Mouse (Mus musculus) midbrain, embryonic 16.5 days (tissue): ENCODE measurements around the gene Srl. TPM values are rescaled to one million over a fixed set of nuclear protein-coding genes. Genes with fewer than 3 reads are reported as not detected.
A peak's percentile ranks its signal among the peaks of the same experiment; 100 is the strongest.
"Not testable (repeated sequence)": the region's sequence is repeated elsewhere in the genome, so short reads cannot be mapped to it uniquely, and the experiment has no call there.

Experiments used
- ATAC-seq: fragments of 200-750 bp; cut with Nextera tagmentation; 2 replicates; pipeline ENCODE4 v1.8.0; 2017; ENCODE audit warnings: moderate TSS enrichment
- H3K27ac ChIP-seq: fragments of 300-500 bp; sonication (generic); 2 replicates; pipeline ENCODE4 v1.5.1; 2014; ENCODE audit warnings: mild to moderate bottlenecking, low read length, mixed read lengths
- H3K27me3 ChIP-seq: fragments of 300-500 bp; sonication (generic); 2 replicates; pipeline ENCODE4 v1.6.1; 2014; ENCODE audit warnings: low read depth, low read length, mixed read lengths; ENCODE audit not compliant: control insufficient read depth, insufficient read depth
- H3K36me3 ChIP-seq: fragments of 300-500 bp; sonication (generic); 2 replicates; pipeline ENCODE4 v1.6.1; 2014; ENCODE audit warnings: mild to moderate bottlenecking, low read length, moderate library complexity, mixed read lengths; ENCODE audit not compliant: control insufficient read depth, insufficient read depth
- H3K4me1 ChIP-seq: fragments of 300-500 bp; sonication (generic); 2 replicates; pipeline ENCODE4 v1.6.1; 2014; ENCODE audit warnings: mild to moderate bottlenecking, low read length, mixed read lengths; ENCODE audit not compliant: control insufficient read depth, insufficient read depth
- H3K4me2 ChIP-seq: fragments of 300-500 bp; sonication (generic); 2 replicates; pipeline ENCODE4 v1.6.1; 2014; ENCODE audit warnings: mild to moderate bottlenecking, low read length, mixed read lengths
- H3K4me3 ChIP-seq: fragments of 300-500 bp; sonication (generic); 2 replicates; pipeline ENCODE4 v1.5.1; 2014; ENCODE audit warnings: low read depth, mild to moderate bottlenecking, low read length, moderate library complexity, mixed read lengths
- H3K9ac ChIP-seq: fragments of 300-500 bp; sonication (generic); 2 replicates; pipeline ENCODE4 v1.6.1; 2014; ENCODE audit warnings: low read depth, low read length, mixed read lengths
- H3K9me3 ChIP-seq: fragments of 300-500 bp; sonication (generic); replicated peaks from 2 replicates; pipeline ENCODE4 v1.6.1; 2014; ENCODE audit warnings: mild to moderate bottlenecking, low read length, mixed read lengths; ENCODE audit not compliant: control insufficient read depth, poor library complexity, severe bottlenecking
- WGBS: fragments of 180-500 bp; shearing (Covaris S2); extraction: QIAGEN DNeasy Blood & Tissue Kit; methylation state at CpG from one replicate; pipeline ENCODE4 v1.1.7; 2014; 5-methylcytosine and 5-hydroxymethylcytosine counted together
- polyA plus RNA-seq: library from polyadenylated mRNA; unstranded; fragments of >200 nt; fragmentation: Nextera tagmentation; extraction: Ambion mirVana; gene quantifications from 2 replicates; pipeline ENCODE4 v1.2.1, GENCODE M21; 2015

Srl gene
- polyA plus RNA-seq, 1 experiment from 2014 or later: 23.0 TPM

- H3K27me3 ChIP-seq, H3K9me3 ChIP-seq, H3K36me3 ChIP-seq, H3K4me1 ChIP-seq, ATAC-seq: not testable (repeated sequence)
- peak overlapping the region; percentile 73 for H3K4me2 ChIP-seq
- H3K27ac ChIP-seq: 0 out of 2 replicates have a peak overlapping the region, but pooled peaks have one; percentile 40
- WGBS: 69% methylated on average over 10 of the region's 10 CpGs
- H3K4me3 ChIP-seq: peak overlapping the region; percentile 54
- H3K9ac ChIP-seq: peak overlapping the region; percentile 74
Observed at GRCm38 (mm10) chr16:4474040-4474881, 67.4 kb downstream of the Srl start.

GRCm38 (mm10) chr16:4473231-4473630, 68.4 kb downstream of the Srl start:
- ATAC-seq: no peak
- Histone ChIP-seq H3K4me1 (peaks cover 6% of the 10 kb centered on the region), H3K4me2 (no peak overlapping the region), H3K9ac (no peak overlapping the region), H3K27ac (no peak overlapping the region), H3K9me3 (no peaks in the 10 kb centered on the region), H3K27me3 (no peaks in the 10 kb centered on the region), H3K4me3 (no peak overlapping the region), H3K36me3 (no peaks in the 10 kb centered on the region)
- 65% methylated on average over 5 of the region's 5 CpGs for WGBS

- H3K4me3 ChIP-seq: no peak overlapping the region
- H3K9me3 ChIP-seq: no peaks in the 10 kb centered on the region
- no peaks in the 10 kb centered on the region for H3K36me3 ChIP-seq
- no peak overlapping the region for H3K4me2 ChIP-seq
- H3K4me1 ChIP-seq: peaks cover 6% of the 10 kb centered on the region
- H3K9ac ChIP-seq: no peak overlapping the region
- ATAC-seq: no peak
- WGBS: 68% methylated on average over 3 of the region's 3 CpGs
- no peak overlapping the region for H3K27ac ChIP-seq
- H3K27me3 ChIP-seq: no peaks in the 10 kb centered on the region
Observed at GRCm38 (mm10) chr16:4472687-4473086, 68.9 kb downstream of the Srl start.

DNA sequence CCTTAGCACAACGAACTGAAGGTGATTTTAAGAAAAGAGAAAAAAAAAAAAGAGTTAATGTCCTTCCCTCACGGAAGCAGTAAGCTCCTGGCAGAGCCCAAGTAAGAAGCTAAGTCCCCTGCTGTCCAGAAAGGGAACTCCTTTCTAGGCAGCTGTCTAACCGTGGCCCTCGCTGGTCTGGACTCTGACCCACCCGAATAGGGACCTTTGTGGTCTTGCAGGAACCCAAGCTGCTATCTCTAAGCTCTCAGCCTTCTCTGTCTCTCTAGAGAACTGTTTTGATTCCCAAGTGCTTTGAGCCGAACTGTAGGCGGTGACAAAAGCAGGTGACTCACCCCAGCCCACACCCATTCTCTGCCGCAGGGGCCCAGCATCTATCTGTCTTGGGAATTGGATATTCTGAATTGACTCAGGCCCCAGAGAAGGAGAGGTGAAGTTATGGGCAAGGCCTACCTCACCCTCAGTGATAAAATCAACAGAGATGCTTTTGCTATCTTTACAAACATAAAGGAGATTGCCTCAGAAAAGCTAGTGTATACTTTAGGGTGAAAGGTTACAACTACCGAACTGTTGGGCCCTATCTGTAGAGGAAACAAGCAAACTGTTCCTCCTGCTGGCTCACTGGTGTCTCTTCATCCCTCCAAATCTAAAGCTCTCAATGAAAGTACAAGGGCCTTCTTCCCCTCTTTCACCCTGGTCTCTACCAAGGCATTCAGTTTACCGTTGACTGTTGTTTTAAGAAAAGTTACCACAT, 71.8 kb downstream of the Srl start:
- WGBS: 66% methylated on average over 10 of the region's 10 CpGs
- no peak overlapping the region for H3K4me2 ChIP-seq
- no peak overlapping the region for H3K9ac ChIP-seq
- H3K27ac ChIP-seq: no peak overlapping the region
- H3K9me3 ChIP-seq: no peaks in the 10 kb centered on the region
- H3K4me1 ChIP-seq: peaks cover 6% of the 10 kb centered on the region
- no peak for ATAC-seq
- H3K4me3 ChIP-seq: no peak overlapping the region
- H3K27me3 ChIP-seq: no peaks in the 10 kb centered on the region
- H3K36me3 ChIP-seq: no peaks in the 10 kb centered on the region

GRCm38 (mm10) chr16:4464529-4465089, 77.0 kb downstream of the Srl start:
- H3K36me3 ChIP-seq: no peaks in the 10 kb centered on the region
- H3K27ac ChIP-seq: no peak overlapping the region
- H3K4me1 ChIP-seq: no peaks in the 10 kb centered on the region
- WGBS: 79% methylated on average over 9 of the region's 9 CpGs
- H3K9me3 ChIP-seq: no peaks in the 10 kb centered on the region
- H3K4me3 ChIP-seq: no peak overlapping the region
- H3K9ac ChIP-seq: no peak overlapping the region
- ATAC-seq: no peak
- H3K27me3 ChIP-seq: no peaks in the 10 kb centered on the region
- H3K4me2 ChIP-seq: no peak overlapping the region

DNA sequence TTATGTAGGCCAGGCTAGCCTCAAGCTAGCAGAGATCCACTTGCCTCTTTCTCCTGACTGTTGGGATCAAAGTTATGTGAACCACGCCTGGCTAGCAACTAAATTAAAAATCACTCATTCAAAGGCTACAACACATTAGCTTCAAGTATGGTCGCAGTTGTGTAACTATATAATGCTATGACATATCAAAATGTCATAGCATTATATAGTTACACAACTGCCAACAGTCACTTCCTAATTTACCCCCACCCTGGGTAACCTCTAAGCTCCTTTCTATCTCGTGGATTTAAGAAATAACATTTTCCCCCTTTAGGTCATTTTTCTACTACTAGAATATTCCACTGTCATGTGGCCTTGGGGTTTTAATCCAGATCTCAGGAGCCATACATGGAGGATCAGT, 83.7 kb downstream of the Srl start:
- Histone ChIP-seq H3K4me3 (no peak overlapping the region), H3K9me3 (no peaks in the 10 kb centered on the region), H3K27me3 (no peaks in the 10 kb centered on the region), H3K4me2 (no peak overlapping the region), H3K9ac (no peak overlapping the region), H3K36me3 (no peaks in the 10 kb centered on the region), H3K4me1 (no peaks in the 10 kb centered on the region), H3K27ac (no peak overlapping the region)
- WGBS: 85% methylated on average over 3 of the region's 3 CpGs
- ATAC-seq: no peak

GRCm38 (mm10) chr16:4456391-4456790, 85.2 kb downstream of the Srl start:
- no peak overlapping the region for H3K9ac ChIP-seq
- H3K27ac ChIP-seq: no peak overlapping the region
- H3K9me3 ChIP-seq: no peaks in the 10 kb centered on the region
- WGBS: 91% methylated on average over 5 of the region's 5 CpGs
- no peaks in the 10 kb centered on the region for H3K27me3 ChIP-seq
- H3K36me3 ChIP-seq: no peaks in the 10 kb centered on the region
- H3K4me1 ChIP-seq: no peaks in the 10 kb centered on the region
- H3K4me2 ChIP-seq: no peak overlapping the region
- H3K4me3 ChIP-seq: no peak overlapping the region
- ATAC-seq: no peak

DNA sequence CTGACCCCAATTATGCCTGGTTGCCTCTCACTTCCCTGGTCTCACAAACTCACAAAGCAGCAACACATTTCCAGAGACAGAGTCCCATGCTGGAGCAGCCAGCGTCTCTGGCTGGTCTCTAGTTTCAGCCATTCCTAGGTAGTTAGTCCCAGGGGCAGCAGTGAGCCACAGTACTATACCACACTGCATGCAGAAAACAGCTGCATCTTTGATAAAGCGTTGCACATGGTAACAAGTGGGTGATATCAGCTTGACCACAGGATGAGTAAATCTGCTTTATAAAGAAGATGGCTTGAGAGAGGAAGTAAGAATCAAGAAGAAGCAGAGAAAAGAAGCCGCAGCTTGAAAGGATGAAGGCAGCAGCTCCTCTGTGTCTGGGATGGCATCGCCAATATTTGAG, 85.9 kb downstream of the Srl start:
- Histone ChIP-seq H3K9ac (no peak overlapping the region), H3K27me3 (no peaks in the 10 kb centered on the region), H3K4me3 (no peak overlapping the region), H3K36me3 (no peaks in the 10 kb centered on the region), H3K4me1 (no peaks in the 10 kb centered on the region), H3K9me3 (no peaks in the 10 kb centered on the region), H3K4me2 (no peak overlapping the region), H3K27ac (no peak overlapping the region)
- no peak for ATAC-seq
- 89% methylated on average over 4 of the region's 4 CpGs for WGBS

GRCm38 (mm10) chr16:4454563-4454962, 87.1 kb downstream of the Srl start:
- Histone ChIP-seq H3K9me3 (no peaks in the 10 kb centered on the region), H3K4me1 (no peaks in the 10 kb centered on the region), H3K9ac (no peak overlapping the region), H3K4me2 (no peak overlapping the region), H3K36me3 (no peaks in the 10 kb centered on the region), H3K27ac (no peak overlapping the region), H3K27me3 (no peaks in the 10 kb centered on the region), H3K4me3 (no peak overlapping the region)
- WGBS: 82% methylated on average over 7 of the region's 7 CpGs
- no peak for ATAC-seq
